Mouse (Mus musculus): ENCODE results near the gene Rln1. TPM values are rescaled to one million over a fixed set of nuclear protein-coding genes. Genes with fewer than 3 reads are reported as not detected.
A peak's percentile ranks its signal among the peaks of the same experiment; 100 is the strongest.

The Rln1 gene
- polyA plus RNA-seq, 1 experiment from 2014 or later = 0.53 TPM

DNA sequence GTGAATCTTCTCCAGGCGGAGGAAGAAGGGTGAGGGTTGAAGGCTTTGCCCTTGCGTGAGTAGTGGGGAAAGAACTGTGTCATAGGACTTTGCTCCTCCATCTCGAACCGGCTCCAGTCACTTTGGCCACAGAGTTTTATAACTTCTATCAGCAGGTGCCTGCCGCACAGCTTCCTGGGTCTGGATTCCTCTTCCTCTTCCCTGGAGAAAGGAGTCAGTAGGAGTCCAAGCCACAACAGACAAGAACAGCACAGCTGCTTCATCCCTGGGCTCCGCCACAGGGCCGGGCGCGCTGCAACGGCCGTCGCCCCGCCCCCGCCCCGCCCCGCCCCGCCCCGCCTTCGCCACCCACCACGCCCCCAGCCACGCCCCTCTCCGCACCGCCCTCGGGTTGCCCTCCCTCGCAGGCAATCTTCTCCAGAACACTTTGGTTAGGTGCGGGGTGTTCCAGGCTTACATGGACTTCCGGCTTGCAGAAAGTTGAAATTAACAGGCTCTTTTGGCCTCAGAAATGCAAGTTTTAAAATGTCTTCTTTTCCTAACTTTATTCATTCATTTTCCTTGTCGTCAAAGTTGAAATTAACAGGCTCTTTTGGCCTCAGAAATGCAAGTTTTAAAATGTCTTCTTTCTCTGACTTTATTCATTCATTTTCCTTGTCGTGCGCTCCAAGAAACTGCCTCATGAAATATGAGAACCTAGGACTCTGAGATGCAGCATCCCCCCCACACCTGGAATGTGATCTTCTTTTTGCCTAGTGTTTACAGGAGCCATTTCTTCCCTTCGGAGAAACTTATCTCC, 9.2 kb downstream of the Rln1 start, which contains the start of gene Insl6:
Gene Insl6 (minus strand): TSS at position 304 of the 799 bp plus-strand sequence.
- Histone ChIP-seq H3K4me3 (ENCODE audit: low read depth, low read length) (peak within 1 kb of the TSS; percentile 33), H3K9me3 (ENCODE audit: control insufficient read depth, low read length) (no peaks in the 10 kb centered on the region), H3K9ac (ENCODE audit: low read length) (peak within 1 kb of the TSS; percentile 29), H3K4me2 (ENCODE audit: low read length) (peak within 1 kb of the TSS; percentile 57), H3K4me1 (replicated peaks; ENCODE audit: control insufficient read depth, insufficient read depth, low read length) (peaks cover 5% of the 10 kb centered on the region; the same call in 1 of the 2 replicates), H3K36me3 (ENCODE audit: control insufficient read depth, insufficient read depth, low read length) (no peaks in the 10 kb centered on the region), H3K27me3 (replicated peaks; ENCODE audit: control insufficient read depth, insufficient read depth, low read length) (no peaks in the 10 kb centered on the region), H3K27ac (ENCODE audit: low read depth) (peak within 1 kb of the TSS; percentile 7; the same call in 1 of the 2 replicates)
- peak; percentile 91 for ATAC-seq (replicated peaks; ENCODE audit: low FRiP score, low TSS enrichment, low read depth)
- peak; percentile 88 for DNase-seq (ENCODE audit: low spot score)
- 2% methylated on average over 27 of the region's 31 CpGs for WGBS

DNA sequence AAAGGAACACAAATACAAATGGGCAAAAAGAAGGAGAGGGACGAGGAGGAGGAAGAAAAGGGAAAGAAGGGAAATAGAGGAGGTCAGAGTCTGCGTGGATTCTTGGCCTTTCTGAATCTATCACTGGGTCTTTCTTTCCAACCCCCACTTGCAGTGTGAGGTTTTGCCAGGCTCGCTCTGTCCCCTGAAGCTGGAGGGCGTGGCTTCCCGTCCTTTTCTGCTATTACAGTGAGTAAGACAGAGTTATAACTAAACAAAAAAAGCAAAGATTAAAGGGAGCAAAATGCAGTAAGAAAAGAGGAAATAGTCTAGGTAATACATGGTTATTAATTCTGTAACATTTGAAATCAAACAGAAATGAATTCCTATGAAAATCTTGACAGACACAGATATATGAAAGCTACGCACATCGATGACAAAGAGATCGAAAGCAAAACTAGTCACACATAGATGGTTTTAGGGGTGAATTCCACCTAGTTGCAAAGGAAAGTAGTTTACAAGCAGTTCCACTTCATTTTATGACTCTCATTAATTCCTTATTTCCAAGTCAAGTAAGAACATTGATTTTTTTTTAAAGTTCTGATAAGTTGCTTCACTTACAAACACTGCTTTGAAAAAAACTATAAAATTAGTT, 10.9 kb downstream of the Rln1 start:
- Histone ChIP-seq H3K4me1 (replicated peaks; ENCODE audit: control insufficient read depth, insufficient read depth, low read length) (peaks cover 5% of the 10 kb centered on the region; the same call in 1 of the 2 replicates), H3K4me3 (ENCODE audit: low read depth, low read length) (no peak overlapping the region), H3K27ac (ENCODE audit: low read depth) (no peak overlapping the region), H3K36me3 (ENCODE audit: control insufficient read depth, insufficient read depth, low read length) (no peaks in the 10 kb centered on the region), H3K4me2 (ENCODE audit: low read length) (no peak overlapping the region), H3K9me3 (ENCODE audit: control insufficient read depth, low read length) (no peaks in the 10 kb centered on the region), H3K9ac (ENCODE audit: low read length) (no peak overlapping the region), H3K27me3 (replicated peaks; ENCODE audit: control insufficient read depth, insufficient read depth, low read length) (no peaks in the 10 kb centered on the region)
- 65% methylated on average over 8 of the region's 8 CpGs for WGBS
- ATAC-seq (replicated peaks; ENCODE audit: low FRiP score, low TSS enrichment, low read depth) = no peak
- DNase-seq (ENCODE audit: low spot score) = no peak

GRCm38 (mm10) chr19:29312661-29313060, 21.8 kb downstream of the Rln1 start:
- no peak overlapping the region for H3K4me3 ChIP-seq (ENCODE audit: low read depth, low read length)
- H3K36me3 ChIP-seq (ENCODE audit: control insufficient read depth, insufficient read depth, low read length) = peaks cover 36% of the 10 kb centered on the region
- no peak for DNase-seq (ENCODE audit: low spot score)
- no peak overlapping the region for H3K27ac ChIP-seq (ENCODE audit: low read depth)
- H3K4me1 ChIP-seq (replicated peaks; ENCODE audit: control insufficient read depth, insufficient read depth, low read length) = no peaks in the 10 kb centered on the region
- no peak for ATAC-seq (replicated peaks; ENCODE audit: low FRiP score, low TSS enrichment, low read depth)
- H3K4me2 ChIP-seq (ENCODE audit: low read length) = no peak overlapping the region
- H3K9me3 ChIP-seq (ENCODE audit: control insufficient read depth, low read length) = peaks cover 13% of the 10 kb centered on the region; the same call in 1 of the 2 replicates
- WGBS = 70% methylated on average over 7 of the region's 7 CpGs
- H3K9ac ChIP-seq (ENCODE audit: low read length) = no peak overlapping the region
- H3K27me3 ChIP-seq (replicated peaks; ENCODE audit: control insufficient read depth, insufficient read depth, low read length) = no peaks in the 10 kb centered on the region

- 92% methylated on average over 8 of the region's 8 CpGs for WGBS
Measured at GRCm38 (mm10) chr19:29311791-29312190, 22.7 kb downstream of the Rln1 start.

GRCm38 (mm10) chr19:29308832-29309231, 25.6 kb downstream of the Rln1 start:
- H3K9me3 ChIP-seq (ENCODE audit: control insufficient read depth, low read length) = no peaks in the 10 kb centered on the region
- H3K4me3 ChIP-seq (ENCODE audit: low read depth, low read length) = no peak overlapping the region
- H3K27me3 ChIP-seq (replicated peaks; ENCODE audit: control insufficient read depth, insufficient read depth, low read length) = no peaks in the 10 kb centered on the region
- no peak for ATAC-seq (replicated peaks; ENCODE audit: low FRiP score, low TSS enrichment, low read depth)
- H3K9ac ChIP-seq (ENCODE audit: low read length) = no peak overlapping the region
- no peak overlapping the region for H3K27ac ChIP-seq (ENCODE audit: low read depth)
- DNase-seq (ENCODE audit: low spot score) = no peak
- no peaks in the 10 kb centered on the region for H3K4me1 ChIP-seq (replicated peaks; ENCODE audit: control insufficient read depth, insufficient read depth, low read length)
- peaks cover 49% of the 10 kb centered on the region for H3K36me3 ChIP-seq (ENCODE audit: control insufficient read depth, insufficient read depth, low read length)
- H3K4me2 ChIP-seq (ENCODE audit: low read length) = no peak overlapping the region

More at GRCm38 (mm10) chr19:29311791-29312190, 22.7 kb downstream of the Rln1 start:
- DNase-seq (ENCODE audit: low spot score) (no peak), ATAC-seq (replicated peaks; ENCODE audit: low FRiP score, low TSS enrichment, low read depth) (no peak)
- no peak overlapping the region for H3K4me2 ChIP-seq (ENCODE audit: low read length)
- no peak overlapping the region for H3K4me3 ChIP-seq (ENCODE audit: low read depth, low read length)
- no peak overlapping the region for H3K27ac ChIP-seq (ENCODE audit: low read depth)
- peaks cover 40% of the 10 kb centered on the region for H3K36me3 ChIP-seq (ENCODE audit: control insufficient read depth, insufficient read depth, low read length)
- peaks cover 8% of the 10 kb centered on the region; the same call in 1 of the 2 replicates for H3K9me3 ChIP-seq (ENCODE audit: control insufficient read depth, low read length)
- no peak overlapping the region for H3K9ac ChIP-seq (ENCODE audit: low read length)
- no peaks in the 10 kb centered on the region for H3K4me1 ChIP-seq (replicated peaks; ENCODE audit: control insufficient read depth, insufficient read depth, low read length)
- H3K27me3 ChIP-seq (replicated peaks; ENCODE audit: control insufficient read depth, insufficient read depth, low read length) = no peaks in the 10 kb centered on the region

GRCm38 (mm10) chr19:29302119-29302518, 32.4 kb downstream of the Rln1 start:
- Histone ChIP-seq H3K4me3 (ENCODE audit: low read depth, low read length) (no peak overlapping the region), H3K27me3 (replicated peaks; ENCODE audit: control insufficient read depth, insufficient read depth, low read length) (no peaks in the 10 kb centered on the region), H3K4me1 (replicated peaks; ENCODE audit: control insufficient read depth, insufficient read depth, low read length) (no peaks in the 10 kb centered on the region), H3K36me3 (ENCODE audit: control insufficient read depth, insufficient read depth, low read length) (peaks cover 73% of the 10 kb centered on the region), H3K27ac (ENCODE audit: low read depth) (no peak overlapping the region), H3K9me3 (ENCODE audit: control insufficient read depth, low read length) (no peaks in the 10 kb centered on the region), H3K9ac (ENCODE audit: low read length) (no peak overlapping the region), H3K4me2 (ENCODE audit: low read length) (no peak overlapping the region)
- ATAC-seq (replicated peaks; ENCODE audit: low FRiP score, low TSS enrichment, low read depth) = no peak
- DNase-seq (ENCODE audit: low spot score) = no peak
- 92% methylated on average over 2 of the region's 2 CpGs for WGBS

GRCm38 (mm10) chr19:29300919-29301318, 33.6 kb downstream of the Rln1 start:
- no peak overlapping the region for H3K4me3 ChIP-seq (ENCODE audit: low read depth, low read length)
- WGBS = 94% methylated on average over 13 of the region's 13 CpGs
- ATAC-seq (replicated peaks; ENCODE audit: low FRiP score, low TSS enrichment, low read depth) (no peak), DNase-seq (ENCODE audit: low spot score) (no peak)
- H3K27ac ChIP-seq (ENCODE audit: low read depth) = no peak overlapping the region
- H3K4me2 ChIP-seq (ENCODE audit: low read length) = no peak overlapping the region
- no peaks in the 10 kb centered on the region for H3K27me3 ChIP-seq (replicated peaks; ENCODE audit: control insufficient read depth, insufficient read depth, low read length)
- no peak overlapping the region for H3K9ac ChIP-seq (ENCODE audit: low read length)
- H3K4me1 ChIP-seq (replicated peaks; ENCODE audit: control insufficient read depth, insufficient read depth, low read length) = no peaks in the 10 kb centered on the region
- H3K36me3 ChIP-seq (ENCODE audit: control insufficient read depth, insufficient read depth, low read length) = peaks cover 74% of the 10 kb centered on the region
- H3K9me3 ChIP-seq (ENCODE audit: control insufficient read depth, low read length) = no peaks in the 10 kb centered on the region

DNA sequence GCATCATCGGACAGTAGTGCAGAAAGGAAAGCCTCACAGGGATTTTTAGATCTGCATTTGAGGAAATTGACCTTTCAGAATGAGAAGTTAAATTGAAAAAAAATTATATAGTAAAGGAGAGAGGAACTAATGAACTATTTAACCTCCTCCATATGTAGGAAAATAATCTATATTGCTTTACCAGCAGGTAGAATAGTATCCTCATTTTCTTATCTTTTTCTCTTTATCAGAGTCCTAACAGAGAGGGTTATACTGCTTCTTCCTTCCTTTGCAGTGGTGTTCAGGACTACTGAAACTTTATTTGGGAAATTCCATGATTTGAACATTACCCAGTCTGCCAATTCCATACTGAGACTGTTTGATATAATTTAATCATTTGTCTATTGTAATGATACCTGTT, 37.1 kb downstream of the Rln1 start:
- Histone ChIP-seq H3K4me1 (replicated peaks; ENCODE audit: control insufficient read depth, insufficient read depth, low read length) (no peaks in the 10 kb centered on the region), H3K4me3 (ENCODE audit: low read depth, low read length) (no peak overlapping the region), H3K27ac (ENCODE audit: low read depth) (no peak overlapping the region), H3K9me3 (ENCODE audit: control insufficient read depth, low read length) (no peaks in the 10 kb centered on the region), H3K4me2 (ENCODE audit: low read length) (no peak overlapping the region), H3K36me3 (ENCODE audit: control insufficient read depth, insufficient read depth, low read length) (peaks cover 67% of the 10 kb centered on the region), H3K9ac (ENCODE audit: low read length) (no peak overlapping the region), H3K27me3 (replicated peaks; ENCODE audit: control insufficient read depth, insufficient read depth, low read length) (no peaks in the 10 kb centered on the region)
- 95% methylated on average over 1 of the region's 1 CpGs for WGBS
- DNase-seq (ENCODE audit: low spot score) (no peak), ATAC-seq (replicated peaks; ENCODE audit: low FRiP score, low TSS enrichment, low read depth) (no peak)
